Mouse (Mus musculus) liver, adult 2 months (tissue): ENCODE measurements at regions not wholly inside any gene's neighbourhood (a gene's known extent, or its start where the extent isn't known, plus 50 kb on each side); places are given as distances from the start of the nearest gene placed in this dataset.

ENCODE experiments used
- DNase-seq: peaks from one replicate; pipeline ENCODE4 v3.0.0-alpha.2; 2011; ENCODE audit warnings: low read depth, low spot score; ENCODE audit errors: extremely low read depth
- H3K27ac ChIP-seq: fragments of 200-500 bp; replicated peaks from 2 replicates; pipeline ENCODE4 v1.5.1; 2012; ENCODE audit warnings: low read depth, mild to moderate bottlenecking, control low read depth, inconsistent platforms, low read length; ENCODE audit not compliant: insufficient read depth
- H3K27me3 ChIP-seq: fragments of 200-500 bp; 2 replicates; pipeline ENCODE4 v1.6.1; 2012; ENCODE audit warnings: mild to moderate bottlenecking, moderate library complexity, low read length, inconsistent platforms; ENCODE audit not compliant: control insufficient read depth, insufficient read depth
- H3K36me3 ChIP-seq: fragments of 200-500 bp; 2 replicates; pipeline ENCODE4 v1.6.1; 2012; ENCODE audit warnings: low read length, inconsistent platforms; ENCODE audit not compliant: control insufficient read depth, insufficient read depth
- H3K4me1 ChIP-seq: fragments of 200-500 bp; 2 replicates; pipeline ENCODE4 v1.6.1; 2011; ENCODE audit warnings: low read length; ENCODE audit not compliant: control insufficient read depth, insufficient read depth
- H3K4me3 ChIP-seq: fragments of 200-500 bp; 2 replicates; pipeline ENCODE4 v1.5.1; 2011; ENCODE audit warnings: low read depth, mild to moderate bottlenecking, control low read depth, low read length, moderate library complexity; ENCODE audit not compliant: insufficient read depth
- H3K79me2 ChIP-seq: fragments of 200-500 bp; 2 replicates; pipeline ENCODE4 v1.6.1; 2012; ENCODE audit warnings: inconsistent platforms, mild to moderate bottlenecking, low read length, moderate library complexity; ENCODE audit not compliant: control insufficient read depth, insufficient read depth
- H3K9ac ChIP-seq: fragments of 200-500 bp; 2 replicates; pipeline ENCODE4 v1.6.1; 2012; ENCODE audit warnings: low read depth, mild to moderate bottlenecking, control low read depth, inconsistent platforms, low read length
- CTCF ChIP-seq: fragments of 200-500 bp; IDR thresholded peaks from 2 replicates; pipeline ENCODE4 v1.5.1; 2011; ENCODE audit warnings: low read depth, low read length, control low read depth
- POLR2A ChIP-seq: fragments of 200-500 bp; IDR thresholded peaks from 2 replicates; pipeline ENCODE4 v1.6.1; 2011; ENCODE audit warnings: low read length, control low read depth; ENCODE audit not compliant: insufficient read depth; ENCODE audit errors: extremely low read depth
- WGBS: fragments of 180-500 bp; shearing (Covaris S2); methylation state at CpG from one replicate; pipeline ENCODE4 v1.1.7; 2018; 5-methylcytosine and 5-hydroxymethylcytosine counted together

GRCm38 (mm10) chr12:26184701-26185460, 230.2 kb downstream of the Rnf144a start:
- H3K36me3 ChIP-seq: no peaks in the 10 kb centered on the region
- H3K27me3 ChIP-seq: no peaks in the 10 kb centered on the region
- no peak for DNase-seq
- peaks cover 4% of the 10 kb centered on the region for H3K4me1 ChIP-seq
- no peaks in the 10 kb centered on the region for H3K79me2 ChIP-seq
- TF ChIP-seq POLR2A (no peak), CTCF (no peak)
- H3K9ac ChIP-seq: no peak overlapping the region
- H3K4me3 ChIP-seq: no peak overlapping the region
- H3K27ac ChIP-seq: no peak overlapping the region
- WGBS: 86% methylated on average over 5 of the region's 5 CpGs

GRCm38 (mm10) chr12:26183021-26183420, 232.0 kb downstream of the Rnf144a start:
- H3K79me2 ChIP-seq: no peaks in the 10 kb centered on the region
- no peak overlapping the region for H3K4me3 ChIP-seq
- DNase-seq: peak; percentile 92
- no peak overlapping the region for H3K9ac ChIP-seq
- 82% methylated on average over 2 of the region's 2 CpGs for WGBS
- no peaks in the 10 kb centered on the region for H3K27me3 ChIP-seq
- TF ChIP-seq POLR2A (no peak), CTCF (no peak)
- no peaks in the 10 kb centered on the region for H3K36me3 ChIP-seq
- H3K4me1 ChIP-seq: peaks cover 5% of the 10 kb centered on the region
- H3K27ac ChIP-seq: no peak overlapping the region

GRCm38 (mm10) chr12:26180846-26181245, 234.2 kb downstream of the Rnf144a start:
- no peak for TF ChIP-seq POLR2A
- no peak for TF ChIP-seq CTCF
- no peaks in the 10 kb centered on the region for H3K27me3 ChIP-seq

DNA sequence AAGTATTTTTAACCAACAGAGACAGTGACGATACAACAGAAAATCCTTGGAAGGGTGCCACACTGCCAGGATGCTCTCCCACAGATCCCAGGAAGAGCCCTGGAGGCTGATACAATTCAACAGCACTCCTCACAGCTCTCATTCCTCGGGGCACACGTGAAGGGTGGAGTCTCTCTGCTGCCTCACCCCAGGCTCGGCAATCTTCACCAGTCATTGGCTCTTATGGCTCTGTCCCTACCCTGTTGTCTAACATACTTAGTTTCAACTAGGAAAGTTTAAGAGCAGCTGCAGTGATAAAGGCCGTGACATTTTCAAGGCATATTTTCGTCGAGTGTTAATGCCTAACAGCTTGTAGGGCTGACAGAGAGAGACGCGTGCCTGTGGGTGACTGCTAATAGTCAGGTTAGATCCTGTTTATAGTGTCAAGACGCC, 238.8 kb downstream of the Rnf144a start:
- H3K27ac ChIP-seq: no peak overlapping the region

More at GRCm38 (mm10) chr12:26180846-26181245, 234.2 kb downstream of the Rnf144a start:
- H3K9ac ChIP-seq: no peak overlapping the region
- peaks cover 8% of the 10 kb centered on the region for H3K4me1 ChIP-seq
- no peaks in the 10 kb centered on the region for H3K36me3 ChIP-seq
- 24% methylated on average over 7 of the region's 7 CpGs for WGBS
- peak overlapping the region; percentile 77 for H3K27ac ChIP-seq
- peak; percentile 86 for DNase-seq
- H3K4me3 ChIP-seq: no peak overlapping the region
- no peaks in the 10 kb centered on the region for H3K79me2 ChIP-seq

DNA sequence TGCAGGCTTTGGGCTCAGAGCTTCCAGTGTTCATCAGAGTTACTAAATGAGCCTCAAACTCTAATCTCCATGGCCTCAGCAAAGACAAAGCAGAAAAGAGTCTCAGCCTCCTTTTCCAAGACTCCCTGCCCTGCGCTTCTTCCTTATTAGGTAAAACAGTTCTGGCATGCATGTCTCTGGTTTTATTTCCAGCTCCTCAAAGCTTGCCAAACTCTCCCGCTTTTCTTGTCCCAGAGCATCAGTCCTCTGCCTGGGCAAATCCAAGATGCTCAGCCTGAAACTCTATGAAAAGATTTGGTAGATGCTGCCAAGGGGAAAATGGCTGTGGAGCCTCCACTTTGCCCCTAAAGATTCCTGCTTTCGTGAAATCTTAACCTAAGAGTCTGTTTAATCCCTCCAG, 251.6 kb downstream of the Rnf144a start:
- TF ChIP-seq POLR2A (no peak), CTCF (no peak)

More for the DNA sequence above, 238.8 kb downstream of the Rnf144a start:
- H3K9ac ChIP-seq: no peak overlapping the region
- H3K27me3 ChIP-seq: no peaks in the 10 kb centered on the region
- TF ChIP-seq CTCF (no peak), POLR2A (no peak)
- DNase-seq: no peak
- H3K4me3 ChIP-seq: no peak overlapping the region
- H3K4me1 ChIP-seq: peaks cover 6% of the 10 kb centered on the region; the same call in 1 of the 2 replicates
- H3K36me3 ChIP-seq: no peaks in the 10 kb centered on the region
- H3K79me2 ChIP-seq: no peaks in the 10 kb centered on the region
- 63% methylated on average over 10 of the region's 10 CpGs for WGBS

DNA sequence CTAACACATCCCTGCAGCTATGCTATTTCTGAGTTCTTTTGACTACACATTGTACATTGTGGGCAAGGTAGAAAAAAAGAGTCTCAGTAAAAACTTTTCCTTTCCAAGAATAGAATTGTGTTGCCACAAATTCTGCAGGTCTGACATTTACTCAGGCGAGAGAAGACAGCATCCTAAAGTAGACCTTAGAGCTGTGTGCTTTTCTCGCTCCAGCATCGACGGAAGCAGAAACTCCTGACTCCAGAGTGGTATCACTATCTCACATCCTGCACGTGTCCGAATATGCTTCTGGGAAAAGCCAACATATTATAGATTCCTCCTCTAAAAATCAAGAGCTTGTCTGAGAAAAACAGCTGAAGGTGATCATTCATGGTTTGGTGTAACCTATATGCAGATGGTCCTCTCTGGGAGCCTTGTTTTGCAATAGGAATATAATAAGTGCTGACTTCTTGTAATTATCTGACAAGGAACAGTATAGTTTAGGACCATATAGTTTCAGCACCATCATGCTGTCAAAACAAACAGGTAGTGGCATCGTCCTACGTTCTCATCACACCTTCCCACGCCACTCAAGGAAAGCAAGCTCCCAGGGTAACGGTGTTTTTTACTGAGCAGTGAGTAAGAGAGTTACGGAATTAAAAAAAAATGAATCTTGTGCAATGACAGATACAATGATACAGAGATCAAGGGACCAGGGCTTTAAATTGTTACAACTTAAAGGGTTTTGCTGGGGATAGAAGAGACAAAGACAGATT, 254.0 kb downstream of the Rnf144a start:
- H3K4me1 ChIP-seq: no peaks in the 10 kb centered on the region
- WGBS: 90% methylated on average over 11 of the region's 11 CpGs
- H3K4me3 ChIP-seq: no peak overlapping the region
- H3K36me3 ChIP-seq: no peaks in the 10 kb centered on the region
- TF ChIP-seq POLR2A (no peak), CTCF (no peak)
- no peaks in the 10 kb centered on the region for H3K79me2 ChIP-seq
- no peak for DNase-seq
- no peaks in the 10 kb centered on the region for H3K27me3 ChIP-seq
- no peak overlapping the region for H3K9ac ChIP-seq
- no peak overlapping the region for H3K27ac ChIP-seq

More for the DNA sequence above, 251.6 kb downstream of the Rnf144a start:
- H3K4me1 ChIP-seq: no peaks in the 10 kb centered on the region
- no peak for DNase-seq
- H3K79me2 ChIP-seq: no peaks in the 10 kb centered on the region
- H3K27ac ChIP-seq: no peak overlapping the region
- no peaks in the 10 kb centered on the region for H3K27me3 ChIP-seq
- WGBS: 74% methylated on average over 3 of the region's 3 CpGs
- H3K9ac ChIP-seq: no peak overlapping the region
- no peaks in the 10 kb centered on the region for H3K36me3 ChIP-seq
- H3K4me3 ChIP-seq: no peak overlapping the region
